Mouse (Mus musculus): ENCODE results near the gene Tcea3. TPM values are rescaled to one million over a fixed set of nuclear protein-coding genes. Genes with fewer than 3 reads are reported as not detected.

Gene Tcea3
- polyA plus RNA-seq, 1 experiment, result 57.1 TPM

DNA sequence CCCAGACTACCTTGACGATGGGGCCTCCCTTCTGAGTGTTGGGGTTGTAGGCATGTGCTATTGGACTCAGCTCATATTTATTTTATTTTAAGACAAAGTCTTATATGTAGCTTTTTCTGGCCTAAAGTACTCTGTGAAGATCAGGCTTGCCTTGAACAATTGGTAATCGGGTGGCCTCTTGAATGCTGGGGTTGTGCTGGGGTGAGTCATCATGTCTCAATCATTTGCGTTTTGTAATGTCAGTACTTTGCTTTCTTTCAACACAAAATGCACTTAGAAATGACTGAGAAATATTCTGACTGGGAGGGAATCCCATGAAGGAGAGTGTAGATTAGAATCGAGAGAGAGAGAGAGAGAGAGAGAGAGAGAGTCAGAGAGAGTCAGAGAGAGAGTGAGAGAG, 72.5 kb downstream of the Tcea3 start:
- peaks cover 58% of the 10 kb centered on the region for H3K36me3 ChIP-seq (ENCODE audit: control insufficient read depth, insufficient read depth, low read length, poor library complexity, severe bottlenecking)

DNA sequence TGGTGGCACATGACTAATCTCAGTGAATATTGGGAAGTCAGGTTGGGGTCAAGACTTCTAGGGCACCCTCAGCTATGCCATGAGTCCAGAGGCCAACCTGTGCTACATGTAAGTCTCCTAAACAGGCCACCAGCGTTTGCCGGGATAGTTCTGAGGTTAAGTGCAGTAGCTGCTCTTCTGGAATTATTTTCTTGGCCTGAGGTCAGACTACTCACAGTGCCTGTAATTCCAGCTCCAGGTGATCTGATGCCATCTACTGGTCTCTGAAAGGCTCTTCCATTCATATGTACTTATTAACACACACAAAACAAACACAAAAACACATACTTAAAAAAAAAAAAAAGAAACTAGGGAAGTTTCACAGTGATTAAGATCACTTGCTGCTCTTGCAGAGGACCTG, 76.7 kb downstream of the Tcea3 start:
- no peaks in the 10 kb centered on the region for H3K4me1 ChIP-seq (ENCODE audit: control insufficient read depth, insufficient read depth, low read length)
- H3K27ac ChIP-seq (ENCODE audit: insufficient read depth, low read length), result no peak overlapping the region
- no peak for TF ChIP-seq EP300 (IDR thresholded peaks at IDR 0.05; ENCODE audit: insufficient read depth, low read depth, low read length)
- no peak for TF ChIP-seq CTCF (IDR thresholded peaks at IDR 0.05; ENCODE audit: low read depth, low read length)
- TF ChIP-seq POLR2A (IDR thresholded peaks at IDR 0.05; ENCODE audit: insufficient read depth, low read length), result no peak

More for the DNA sequence above, 72.5 kb downstream of the Tcea3 start:
- Histone ChIP-seq H3K9me3 (replicated peaks; ENCODE audit: control insufficient read depth, insufficient read depth, low read length, poor library complexity, severe bottlenecking) (no peaks in the 10 kb centered on the region), H3K4me3 (ENCODE audit: low read depth, low read length) (no peak overlapping the region), H3K9ac (ENCODE audit: low read depth, poor library complexity, severe bottlenecking) (no peak overlapping the region), H3K4me1 (ENCODE audit: control insufficient read depth, insufficient read depth, low read length) (peaks cover 2% of the 10 kb centered on the region), H3K27ac (ENCODE audit: insufficient read depth, low read length) (no peak overlapping the region), H3K27me3 (ENCODE audit: control insufficient read depth, insufficient read depth, low read length, poor library complexity, severe bottlenecking) (no peaks in the 10 kb centered on the region)
- no peak for TF ChIP-seq EP300 (IDR thresholded peaks at IDR 0.05; ENCODE audit: insufficient read depth, low read depth, low read length)
- no peak for TF ChIP-seq POLR2A (IDR thresholded peaks at IDR 0.05; ENCODE audit: insufficient read depth, low read length)
- no peak for TF ChIP-seq CTCF (IDR thresholded peaks at IDR 0.05; ENCODE audit: low read depth, low read length)

More for the DNA sequence above, 76.7 kb downstream of the Tcea3 start:
- Histone ChIP-seq H3K9ac (ENCODE audit: low read depth, poor library complexity, severe bottlenecking) (no peak overlapping the region), H3K36me3 (ENCODE audit: control insufficient read depth, insufficient read depth, low read length, poor library complexity, severe bottlenecking) (peaks cover 61% of the 10 kb centered on the region), H3K9me3 (replicated peaks; ENCODE audit: control insufficient read depth, insufficient read depth, low read length, poor library complexity, severe bottlenecking) (no peaks in the 10 kb centered on the region), H3K27me3 (ENCODE audit: control insufficient read depth, insufficient read depth, low read length, poor library complexity, severe bottlenecking) (no peaks in the 10 kb centered on the region), H3K4me3 (ENCODE audit: low read depth, low read length) (no peak overlapping the region)

Other genes starting within 250 kb of the Tcea3 start
- gene Eloa, start 226.0 kb upstream of the Tcea3 start, polyA plus RNA-seq (2011; ENCODE audit: insufficient read depth, insufficient read length, low read depth, missing spikeins), result 21.2 and 22.6 TPM in 2 replicates
- 1,525 and 1,581 TPM in 2 replicates for gene Rpl11, start 194.3 kb upstream of the Tcea3 start, polyA plus RNA-seq (2011; ENCODE audit: insufficient read depth, insufficient read length, low read depth, missing spikeins)
- gene Id3, start 104.2 kb upstream of the Tcea3 start, polyA plus RNA-seq (2011; ENCODE audit: insufficient read depth, insufficient read length, low read depth, missing spikeins), result 9.6 and 11.0 TPM in 2 replicates
- gene E2f2, start 75.3 kb upstream of the Tcea3 start, polyA plus RNA-seq (2011; ENCODE audit: insufficient read depth, insufficient read length, low read depth, missing spikeins), result 3.1 and 6.3 TPM in 2 replicates
- 7.2 and 9.3 TPM in 2 replicates for gene Asap3, start 41.4 kb upstream of the Tcea3 start, polyA plus RNA-seq (2011; ENCODE audit: insufficient read depth, insufficient read length, low read depth, missing spikeins)
- 5.5 and 6.0 TPM in 2 replicates for gene Zfp46, start 37.0 kb downstream of the Tcea3 start, polyA plus RNA-seq (2011; ENCODE audit: insufficient read depth, insufficient read length, low read depth, missing spikeins)
- gene Hnrnpr, start 63.2 kb downstream of the Tcea3 start, polyA plus RNA-seq (2011; ENCODE audit: insufficient read depth, insufficient read length, low read depth, missing spikeins), result 128 and 131 TPM in 2 replicates
- 1.1 and 1.2 TPM in 2 replicates for gene Htr1d, start 175.8 kb downstream of the Tcea3 start, polyA plus RNA-seq (2011; ENCODE audit: insufficient read depth, insufficient read length, low read depth, missing spikeins)
- 0.40 and 0.46 TPM in 2 replicates for gene 6030445D17Rik, start 214.5 kb downstream of the Tcea3 start, polyA plus RNA-seq (2011; ENCODE audit: insufficient read depth, insufficient read length, low read depth, missing spikeins)
- 67.6 and 73.0 TPM in 2 replicates for gene Luzp1, start 222.0 kb downstream of the Tcea3 start, polyA plus RNA-seq (2011; ENCODE audit: insufficient read depth, insufficient read length, low read depth, missing spikeins)